Mouse (Mus musculus) left cerebral cortex, adult 8-10 months (tissue): ENCODE data around the gene Cfap97. TPM values are rescaled to one million over a fixed set of nuclear protein-coding genes. Genes with fewer than 3 reads are reported as not detected.
"Not testable (repeated sequence)": the region's sequence is repeated elsewhere in the genome, so short reads cannot be mapped to it uniquely, and the experiment has no call there.

Experiments
- DNase-seq, 2 experiments: peaks; one replicate each; pipeline ENCODE4 v3.0.0; 2022; ENCODE audit warnings: low spot score in 2 of 2
- microRNA-seq, 2 experiments: library from miRNA; unstranded; fragments of <30 nt; microRNA quantifications; one replicate each; pipeline ENCODE4 v1.2.0; 2022
- total RNA-seq, 4 experiments: library from RNA; stranded (reverse); gene quantifications; 2 replicates each; pipeline ENCODE4 v1.2.4; 2022

Cfap97 gene
- total RNA-seq, 4 experiments from 2014 or later: 23.9 to 27.6 (median 25.7) TPM

DNA sequence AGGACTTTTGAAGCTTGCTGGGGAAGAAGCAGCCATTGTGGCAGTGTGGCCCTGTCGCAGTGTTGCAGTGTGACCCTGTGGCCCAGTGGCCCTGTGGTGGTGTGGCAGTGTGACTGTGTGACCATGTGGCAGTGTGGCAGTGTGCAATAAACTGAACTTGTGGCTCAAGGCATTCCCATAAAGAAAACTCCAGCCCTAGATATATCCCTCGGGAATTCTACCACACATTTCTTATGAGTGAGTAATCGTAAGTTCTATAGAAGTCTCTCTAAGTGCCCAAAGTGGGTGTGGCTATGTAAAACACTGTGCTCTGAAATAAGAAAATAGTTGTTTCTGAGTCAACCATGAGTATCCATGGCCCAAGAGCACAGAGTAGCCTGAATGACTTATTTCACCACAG is 73.9 kb downstream of the Cfap97 start:
- DNase-seq: no peak

DNA sequence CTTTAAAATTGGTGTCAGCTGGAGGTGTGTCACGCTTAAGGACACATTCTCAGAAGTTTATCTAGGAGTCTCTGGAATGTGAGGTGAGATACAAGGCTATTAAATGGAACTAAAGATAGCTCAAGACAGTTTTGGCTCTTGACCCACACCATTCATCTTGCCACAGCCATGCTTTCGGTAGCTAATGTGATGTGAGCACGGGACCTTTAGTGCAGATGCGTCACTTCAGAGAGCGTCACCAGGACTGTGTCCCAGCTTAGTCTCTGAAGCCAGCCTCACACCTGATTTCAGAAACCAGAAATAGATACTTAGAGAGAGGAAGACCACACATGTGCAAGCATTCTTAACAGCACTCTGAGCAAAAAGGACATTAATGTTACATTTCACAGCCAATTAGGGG is 75.1 kb downstream of the Cfap97 start:
- no peak for DNase-seq

DNA sequence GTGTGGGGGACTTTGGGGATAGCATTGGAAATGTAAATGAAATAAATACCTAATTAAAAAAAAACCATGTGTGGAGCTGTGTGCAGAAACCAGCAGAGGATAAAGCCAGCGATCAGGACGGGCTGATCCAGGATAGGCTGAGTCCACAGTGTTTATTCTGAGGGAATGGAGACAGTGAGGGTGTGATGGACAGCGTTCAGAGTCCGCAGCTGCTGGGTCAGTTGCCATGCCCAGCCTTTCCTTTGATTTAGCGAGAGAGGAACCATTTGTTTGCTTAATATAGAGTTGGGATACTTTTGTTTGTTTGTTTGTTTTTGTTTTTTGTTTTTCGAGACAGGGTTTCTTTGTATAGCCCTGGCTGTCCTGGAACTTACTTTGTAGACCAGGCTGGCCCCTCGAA is 80.4 kb downstream of the Cfap97 start:
- not testable (repeated sequence) for DNase-seq

DNA sequence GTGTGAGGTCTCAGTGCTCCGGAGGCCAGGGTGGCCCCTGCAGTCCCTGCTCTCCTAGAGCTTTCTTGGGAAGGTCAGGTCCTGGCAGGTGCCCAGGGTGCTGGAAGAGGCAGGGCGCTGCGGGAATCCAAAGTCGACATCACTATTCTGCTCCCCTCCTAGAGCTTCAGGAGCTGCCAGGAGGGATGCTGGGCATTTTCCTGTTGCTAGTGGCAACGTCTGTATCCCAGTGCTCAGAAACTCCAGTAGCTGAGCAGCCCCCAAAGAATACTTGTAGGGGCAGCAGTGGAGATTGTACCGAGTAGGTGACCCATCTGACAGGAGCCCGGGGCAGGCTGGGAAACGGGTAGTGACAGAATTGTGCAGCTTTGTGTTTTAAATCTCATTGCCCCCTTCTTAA is 81.2 kb downstream of the Cfap97 start:
- DNase-seq: no peak

DNA sequence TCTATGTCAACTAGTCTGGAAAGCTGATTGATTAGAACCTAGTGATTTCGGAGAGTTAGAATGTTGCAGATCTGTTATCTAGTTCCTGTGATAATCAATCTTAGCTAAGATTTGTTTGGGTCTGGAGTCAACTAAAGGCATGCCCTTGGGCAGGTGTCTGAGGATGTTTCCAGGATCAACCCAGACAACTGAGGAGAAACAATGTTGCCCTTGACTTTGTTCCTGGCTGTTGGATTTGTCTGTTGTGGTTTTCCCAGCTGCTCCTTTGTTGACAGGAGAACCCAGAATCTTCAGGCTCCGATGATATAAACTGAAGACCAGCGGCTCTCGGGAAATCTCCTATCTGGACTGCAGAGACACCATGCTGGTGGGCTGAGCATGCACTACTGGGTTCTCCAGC is 83.2 kb downstream of the Cfap97 start:
- no peak for DNase-seq

DNA sequence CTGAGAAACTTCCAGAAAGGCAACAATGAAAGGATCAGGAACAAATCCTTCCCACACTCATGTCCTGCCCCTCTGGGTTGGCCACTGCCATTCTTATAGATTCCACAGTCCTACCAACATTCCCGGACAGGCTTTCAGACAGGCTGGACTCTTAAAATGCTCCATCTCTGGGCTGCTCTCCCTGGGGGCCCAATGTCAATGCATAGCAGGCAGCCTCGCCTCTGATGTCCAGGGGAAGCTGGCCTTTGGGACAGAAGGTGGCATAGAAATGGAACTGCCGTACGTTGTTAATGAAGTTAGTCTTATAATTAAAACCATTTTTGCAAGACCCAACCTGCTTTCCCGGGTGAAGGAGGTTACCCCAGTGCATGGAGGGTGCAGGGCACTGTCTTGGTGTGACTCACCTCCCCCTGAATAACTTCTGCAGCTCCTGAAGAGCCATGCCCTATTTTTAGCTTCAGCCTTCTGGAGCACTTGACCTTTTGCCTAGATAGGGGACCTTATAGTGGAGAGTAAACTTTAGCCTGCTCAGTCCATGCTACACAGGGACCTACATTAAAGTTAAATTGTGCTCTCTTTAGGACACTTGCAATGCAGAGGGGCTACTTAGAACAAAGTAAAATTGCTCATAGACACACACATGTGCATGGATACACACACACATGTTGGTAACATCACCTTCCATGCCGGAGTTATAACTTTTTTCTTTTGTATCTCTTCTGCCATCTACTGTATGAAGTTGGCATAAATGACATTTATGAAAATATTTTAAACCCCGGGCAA is 85.1 kb downstream of the Cfap97 start:
- DNase-seq: no peak

DNA sequence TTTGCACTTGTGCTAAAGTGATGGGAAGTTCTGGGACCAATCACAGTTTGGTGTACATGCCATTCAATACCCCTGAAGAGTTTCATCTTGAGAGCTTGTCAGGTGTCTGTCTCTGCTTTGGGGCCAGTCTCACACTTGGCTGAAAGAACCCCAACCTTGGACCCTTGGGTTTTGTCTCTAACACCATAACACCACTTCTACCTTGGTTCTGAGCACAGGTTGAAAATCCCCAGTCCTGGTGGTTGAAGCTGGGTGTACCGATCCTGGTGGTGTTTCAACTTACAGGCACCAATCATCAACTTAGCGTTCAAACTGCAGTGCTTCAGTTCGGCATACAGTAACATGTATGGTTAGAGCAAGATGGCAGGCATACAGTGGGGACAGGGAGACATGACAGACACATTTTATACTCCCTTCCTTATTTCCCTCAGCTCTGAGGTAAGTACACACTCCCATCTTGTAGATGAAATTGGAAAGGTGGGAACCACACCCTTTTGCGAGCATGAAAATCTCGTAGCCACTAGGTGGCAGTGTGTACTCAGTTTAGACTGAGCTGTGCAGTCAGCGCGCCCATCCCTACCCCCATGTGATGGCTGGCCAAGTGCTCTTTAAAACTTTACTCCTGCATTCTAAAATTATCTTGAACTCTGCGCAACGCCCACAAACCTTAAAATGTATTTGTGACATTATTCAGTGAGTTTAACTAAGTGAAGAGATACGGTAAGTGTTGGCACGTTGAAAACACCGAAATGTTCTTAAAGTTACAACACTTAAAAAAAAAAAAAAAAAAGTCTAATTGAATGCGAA is 90.2 kb downstream of the Cfap97 start:
- DNase-seq: peak; percentile 41 to 52

DNA sequence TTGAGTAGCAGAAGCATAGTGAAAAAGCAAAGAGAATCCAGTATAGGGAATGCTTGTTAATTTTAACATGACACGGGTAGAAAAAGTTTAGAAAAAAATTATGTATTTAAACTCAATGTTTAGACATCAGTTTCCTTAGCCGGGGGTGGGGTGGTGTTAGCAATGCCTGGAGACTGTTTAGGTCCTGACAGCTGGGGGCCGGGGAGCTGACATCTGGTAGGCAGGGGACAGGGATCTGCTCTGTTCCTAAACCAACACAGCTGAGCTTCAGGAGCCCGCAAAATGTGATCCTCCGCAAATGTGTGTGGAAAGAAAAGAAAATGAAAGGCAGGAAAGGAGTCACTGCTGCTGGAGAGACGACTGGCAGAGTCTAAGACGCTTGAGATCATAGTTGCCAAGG is 91.4 kb downstream of the Cfap97 start:
- no peak for DNase-seq

Small RNA genes lying within 50 kb of the gene (microRNA-seq; reads per million reads assigned to microRNA genes)
- gene Gm23812: 0 reads per million in 2 experiments

Other genes with a start within 250 kb of the Cfap97 start
- gene Ccdc110, start 217.2 kb upstream of the Cfap97 start, total RNA-seq: 1 to 10 TPM in 1 of 4 experiments, under 1 TPM in 3; 0.53 to 1.2 (median 0.77) TPM
- 1 to 10 TPM; 2.2 to 3.9 (median 2.6) TPM for gene 1700029J07Rik, start 176.5 kb upstream of the Cfap97 start, total RNA-seq
- 10 to 100 TPM; 57.0 to 62.2 (median 57.7) TPM for gene Ufsp2, start 176.2 kb upstream of the Cfap97 start, total RNA-seq
- under 1 TPM; 0.30 to 0.87 (median 0.67) TPM for gene Lrp2bp, start 152.5 kb upstream of the Cfap97 start, total RNA-seq
- 10 to 100 TPM in 3 of 4 experiments, 1 to 10 TPM in 1; 8.4 to 16.5 (median 12.2) TPM for gene Ankrd37, start 146.1 kb upstream of the Cfap97 start, total RNA-seq
- 10 to 100 TPM; 45.8 to 54.7 (median 48.7) TPM for gene Snx25, start 388 bp downstream of the Cfap97 start, total RNA-seq
- gene Slc25a4, start 59.5 kb downstream of the Cfap97 start, total RNA-seq: 100 to 1,000 TPM; 543 to 583 (median 554) TPM
- under 1 TPM in 1 of 4 experiments, not detected in 3; 0.63 TPM for gene Helt, start 142.9 kb downstream of the Cfap97 start, total RNA-seq